Mouse (Mus musculus): ENCODE data around the gene Galnt16.

DNA sequence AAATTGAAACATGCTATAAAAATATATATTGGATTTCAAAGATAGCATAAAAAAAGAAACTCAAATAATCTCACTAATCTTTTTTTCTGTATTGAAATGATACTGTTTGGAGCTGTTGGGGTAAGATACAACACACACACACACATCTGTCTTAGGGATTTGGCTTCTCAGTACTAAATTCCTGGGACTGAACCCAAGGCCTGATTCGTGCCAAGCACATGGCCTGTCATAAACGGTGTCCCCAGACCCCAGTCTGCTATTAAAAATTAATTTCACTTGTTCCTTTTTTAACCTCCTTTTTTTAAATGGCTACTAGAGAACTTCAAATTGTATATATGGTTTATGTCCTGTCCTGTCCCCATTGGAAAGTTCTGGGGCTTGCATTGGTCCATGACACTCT lies 12.0 kb downstream of the Galnt16 start:
- no peak for TF ChIP-seq CTCF (IDR thresholded peaks at IDR 0.05; ENCODE audit: borderline replicate concordance, extremely low read depth, insufficient read depth, insufficient read length)
- no peak for TF ChIP-seq POLR2A (IDR thresholded peaks at IDR 0.05; ENCODE audit: borderline replicate concordance, extremely low read depth, insufficient read depth, insufficient read length, poor library complexity, severe bottlenecking)
